Mouse (Mus musculus): ENCODE results near the gene Zfp747. TPM values are rescaled to one million over a fixed set of nuclear protein-coding genes. Genes with fewer than 3 reads are reported as not detected.

Zfp747 gene
- polyA plus RNA-seq, 1 experiment from 2014 or later, result 10.5 TPM

GRCm38 (mm10) chr7:127324944-127325343 lies 50.9 kb downstream of the Zfp747 start:
- Histone ChIP-seq H3K27me3 (no peaks in the 10 kb centered on the region), H3K4me2 (replicated peaks) (no peak overlapping the region), H3K9me3 (no peaks in the 10 kb centered on the region), H3K36me3 (no peaks in the 10 kb centered on the region), H3K27ac (no peak overlapping the region), H3K4me1 (no peaks in the 10 kb centered on the region), H3K9ac (no peak overlapping the region), H3K4me3 (no peak overlapping the region)
- ATAC-seq (ENCODE audit: insufficient number of reproducible peaks, insufficient read depth, low FRiP score, low TSS enrichment), result no peak
- WGBS, result 84% methylated on average over 7 of the region's 7 CpGs

Other genes with a start within 250 kb of the Zfp747 start
- 0.13 TPM in 1 of 2 replicates, not detected in the other for gene Spn, start 238.2 kb downstream of the Zfp747 start, polyA plus RNA-seq (2016; fragmentation: Nextera tagmentation; extraction: Ambion mirVana)
- 73.7 and 82.5 TPM in 2 replicates for gene Cd2bp2, start 180.0 kb downstream of the Zfp747 start, polyA plus RNA-seq (2016; fragmentation: Nextera tagmentation; extraction: Ambion mirVana)
- 41.1 and 43.4 TPM in 2 replicates for gene Tbc1d10b, start 167.6 kb downstream of the Zfp747 start, polyA plus RNA-seq (2016; fragmentation: Nextera tagmentation; extraction: Ambion mirVana)
- gene Mylpf, start 167.2 kb downstream of the Zfp747 start, polyA plus RNA-seq (2016; fragmentation: Nextera tagmentation; extraction: Ambion mirVana), result 65.2 and 79.2 TPM in 2 replicates
- gene Zfp553, start 143.0 kb downstream of the Zfp747 start, polyA plus RNA-seq (2016; fragmentation: Nextera tagmentation; extraction: Ambion mirVana), result 63.2 and 63.3 TPM in 2 replicates
- gene Sept1, start 142.9 kb downstream of the Zfp747 start, polyA plus RNA-seq (2016; fragmentation: Nextera tagmentation; extraction: Ambion mirVana), result 34.0 and 39.7 TPM in 2 replicates
- gene Zfp771, start 131.8 kb downstream of the Zfp747 start, polyA plus RNA-seq (2016; fragmentation: Nextera tagmentation; extraction: Ambion mirVana), result 82.9 and 89.3 TPM in 2 replicates
- gene Dctpp1, start 115.3 kb downstream of the Zfp747 start, polyA plus RNA-seq (2016; fragmentation: Nextera tagmentation; extraction: Ambion mirVana), result 196 and 203 TPM in 2 replicates
- 80.1 and 80.4 TPM in 2 replicates for gene Sephs2, start 102.0 kb downstream of the Zfp747 start, polyA plus RNA-seq (2016; fragmentation: Nextera tagmentation; extraction: Ambion mirVana)
- 0.88 and 0.91 TPM in 2 replicates for gene Itgal, start 79.8 kb downstream of the Zfp747 start, polyA plus RNA-seq (2016; fragmentation: Nextera tagmentation; extraction: Ambion mirVana)
- gene Zfp768, start 30.5 kb downstream of the Zfp747 start, polyA plus RNA-seq (2016; fragmentation: Nextera tagmentation; extraction: Ambion mirVana), result 22.3 and 22.5 TPM in 2 replicates
- gene 9130019O22Rik, start 11.1 kb upstream of the Zfp747 start, polyA plus RNA-seq (2016; fragmentation: Nextera tagmentation; extraction: Ambion mirVana), result 6.0 and 6.9 TPM in 2 replicates
- gene E430018J23Rik, start 17.6 kb upstream of the Zfp747 start, polyA plus RNA-seq (2016; fragmentation: Nextera tagmentation; extraction: Ambion mirVana), result 6.9 and 7.8 TPM in 2 replicates
- gene Zfp764, start 30.8 kb upstream of the Zfp747 start, polyA plus RNA-seq (2016; fragmentation: Nextera tagmentation; extraction: Ambion mirVana), result 7.9 and 8.5 TPM in 2 replicates
- 25.0 and 28.4 TPM in 2 replicates for gene Zfp688, start 46.0 kb upstream of the Zfp747 start, polyA plus RNA-seq (2016; fragmentation: Nextera tagmentation; extraction: Ambion mirVana)
- 16.5 and 16.7 TPM in 2 replicates for gene Zfp689, start 73.1 kb upstream of the Zfp747 start, polyA plus RNA-seq (2016; fragmentation: Nextera tagmentation; extraction: Ambion mirVana)
- gene Prr14, start 83.6 kb upstream of the Zfp747 start, polyA plus RNA-seq (2016; fragmentation: Nextera tagmentation; extraction: Ambion mirVana), result 47.5 and 48.7 TPM in 2 replicates
- gene Fbrs, start 103.1 kb upstream of the Zfp747 start, polyA plus RNA-seq (2016; fragmentation: Nextera tagmentation; extraction: Ambion mirVana), result 14.6 and 14.8 TPM in 2 replicates
- gene Srcap, start 135.9 kb upstream of the Zfp747 start, polyA plus RNA-seq (2016; fragmentation: Nextera tagmentation; extraction: Ambion mirVana), result 88.0 and 88.4 TPM in 2 replicates
- 16.9 and 17.2 TPM in 2 replicates for gene Gm42715, start 143.5 kb upstream of the Zfp747 start, polyA plus RNA-seq (2016; fragmentation: Nextera tagmentation; extraction: Ambion mirVana)
- 4.8 and 5.7 TPM in 2 replicates for gene Tmem265, start 185.3 kb upstream of the Zfp747 start, polyA plus RNA-seq (2016; fragmentation: Nextera tagmentation; extraction: Ambion mirVana)
- gene Phkg2, start 197.3 kb upstream of the Zfp747 start, polyA plus RNA-seq (2016; fragmentation: Nextera tagmentation; extraction: Ambion mirVana), result 39.3 and 42.9 TPM in 2 replicates
- gene Ccdc189, start 212.5 kb upstream of the Zfp747 start, polyA plus RNA-seq (2016; fragmentation: Nextera tagmentation; extraction: Ambion mirVana), result 11.0 and 11.3 TPM in 2 replicates
- 63.0 and 66.2 TPM in 2 replicates for gene Rnf40, start 212.7 kb upstream of the Zfp747 start, polyA plus RNA-seq (2016; fragmentation: Nextera tagmentation; extraction: Ambion mirVana)
- 24.6 and 25.1 TPM in 2 replicates for gene Zfp629, start 239.7 kb upstream of the Zfp747 start, polyA plus RNA-seq (2016; fragmentation: Nextera tagmentation; extraction: Ambion mirVana)